In the genomic region with DNA sequence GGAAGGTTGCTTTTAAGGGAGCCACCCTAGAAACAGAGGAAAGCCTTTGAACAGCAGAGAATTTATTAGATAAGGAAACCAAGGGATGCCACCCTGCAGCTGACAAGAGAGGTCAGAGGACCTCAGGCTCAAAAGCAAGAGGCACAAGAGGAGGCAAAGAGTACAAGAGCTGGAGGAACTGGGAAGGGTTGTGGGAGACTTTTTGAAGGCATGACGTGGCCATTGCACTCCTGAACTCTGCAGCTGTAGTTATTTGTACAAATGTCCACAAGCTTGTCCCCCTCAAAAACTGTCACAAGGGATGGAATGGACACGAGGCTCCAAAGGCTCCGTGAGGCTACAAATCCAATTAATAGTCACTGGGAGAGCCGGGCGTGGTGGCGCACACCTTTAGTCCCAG, we compare ENCODE assay signal across 18 mouse cellular contexts. TPM values are rescaled to one million over a fixed set of nuclear protein-coding genes. Genes with fewer than 3 reads are reported as not detected.
DNase-seq lines count a peak whose midpoint lies in the region; ATAC-seq and TF ChIP-seq lines count a peak whose summit lies in the region.
"Had no signal": no experiment of that assay in that cellular context is flagged by ENCODE, and none has a peak within 500 bp of the region (broad histone marks: within the 10 kb centered on the region; RNA-seq: fewer than 3 reads in every experiment).

No protein-coding gene starts in this region.

- no peak for TF ChIP-seq POLR2A in heart, adult 2 months (IDR thresholded peaks at IDR 0.05; ENCODE audit: insufficient read depth, low read depth, low read length)

- H3K36me3 ChIP-seq in heart, adult 2 months (ENCODE audit: control insufficient read depth, insufficient read depth, low read length), result peaks cover 12% of the 10 kb centered on the region
- H3K36me3 ChIP-seq in kidney, postnatal 0 days (ENCODE audit: insufficient read depth, low read length), result no peaks in the 10 kb centered on the region
- H3K36me3 ChIP-seq: embryonic facial prominence, embryonic 10.5 days; heart, embryonic 10.5 days; heart, embryonic 15.5 days; hindbrain, embryonic 10.5 days had no signal

- no peak for ATAC-seq in kidney, postnatal 0 days (replicated peaks; ENCODE audit: low FRiP score, low read depth)

- peaks cover 18% of the 10 kb centered on the region for H3K4me1 ChIP-seq in heart, adult 2 months (ENCODE audit: control insufficient read depth, insufficient read depth, low read length)
- no peaks in the 10 kb centered on the region for H3K4me1 ChIP-seq in kidney, postnatal 0 days (replicated peaks; ENCODE audit: insufficient read depth, low read length)

- H3K9ac ChIP-seq in heart, adult 2 months (ENCODE audit: low read depth, low read length), result no peak overlapping the region
- no peak overlapping the region for H3K9ac ChIP-seq in kidney, postnatal 0 days (ENCODE audit: low read depth, low read length)
- H3K9ac ChIP-seq: heart, embryonic 15.5 days; hindbrain, embryonic 14.5 days had no signal

- intact Hi-C loops in heart, adult 2 months (cut with DNase I), result loop anchor here (2.0 kb wide), 1 partner anchor 16 kb away; no protein-coding TSS in a partner anchor
- intact Hi-C loops in heart, postnatal 25 days (cut with DNase I), result no loop called here

- no peaks in the 10 kb centered on the region for H3K27me3 ChIP-seq in heart, adult 2 months (ENCODE audit: control insufficient read depth, insufficient read depth, low read length)
- no peaks in the 10 kb centered on the region for H3K27me3 ChIP-seq in kidney, postnatal 0 days (ENCODE audit: insufficient read depth, low read length)
- H3K27me3 ChIP-seq: heart, embryonic 15.5 days had no signal

- H3K27ac ChIP-seq in heart, adult 2 months, result peak overlapping the region; percentile 5; the same call in 1 of the 2 replicates
- no peak overlapping the region for H3K27ac ChIP-seq in kidney, postnatal 0 days
- H3K27ac ChIP-seq: embryonic facial prominence, embryonic 10.5 days; heart, embryonic 10.5 days; hindbrain, embryonic 10.5 days; hindbrain, embryonic 14.5 days had no signal

- no peak for TF ChIP-seq CTCF in heart, adult 2 months (IDR thresholded peaks at IDR 0.05)
- TF ChIP-seq CTCF in kidney, postnatal 0 days (IDR thresholded peaks at IDR 0.05; ENCODE audit: low read depth), result no peak

- no peaks in the 10 kb centered on the region for H3K9me3 ChIP-seq in kidney, postnatal 0 days (replicated peaks; ENCODE audit: low read length)
- H3K9me3 ChIP-seq: embryonic facial prominence, embryonic 10.5 days; heart, embryonic 10.5 days; heart, embryonic 15.5 days; hindbrain, embryonic 10.5 days had no signal

- no peak overlapping the region for H3K4me3 ChIP-seq in heart, adult 2 months
- no peak overlapping the region for H3K4me3 ChIP-seq in kidney, postnatal 0 days (replicated peaks; ENCODE audit: low read depth, low read length)
- H3K4me3 ChIP-seq: embryonic facial prominence, embryonic 10.5 days; heart, embryonic 10.5 days; heart, embryonic 15.5 days; hindbrain, embryonic 10.5 days had no signal

- H3K4me2 ChIP-seq in kidney, postnatal 0 days (ENCODE audit: low read length), result no peak overlapping the region
- H3K4me2 ChIP-seq: heart, embryonic 15.5 days; hindbrain, embryonic 14.5 days had no signal

- DNase-seq in heart, adult 2 months, result no peak
- no peak for DNase-seq in heart, postnatal 25 days (ENCODE audit: low spot score)
- peak; percentile 56 for DNase-seq in kidney, postnatal 0 days (ENCODE audit: low spot score)
- no peak for DNase-seq in kidney, adult 8-10 months
- DNase-seq in kidney, postnatal 14 days, result peak; percentile 49
- no peak for DNase-seq in liver
- DNase-seq: adrenal gland, adult 2 months; adrenal gland, postnatal 25 days; cerebellum, adult 2 months; cerebellum, postnatal 10 days; gastrocnemius, postnatal 14 days; heart, postnatal 14 days had no signal

- no peak for TF ChIP-seq EP300 in heart, adult 2 months (IDR thresholded peaks at IDR 0.05; ENCODE audit: insufficient read depth, low read depth, low read length)

- no peaks in the 10 kb centered on the region for H3K79me2 ChIP-seq in heart, adult 2 months (replicated peaks; ENCODE audit: control insufficient read depth, insufficient read depth, low read length)

- WGBS in heart, adult 2 months, result 87% methylated on average over 6 of the region's 6 CpGs
- 76% methylated on average over 6 of the region's 6 CpGs for WGBS in kidney, postnatal 0 days

RNA-seq across cellular contexts. Expression of a gene that starts 5.5 kb away (rescaled TPM):
- 1 to 10 TPM; 3.1 to 5.0 TPM for total RNA-seq in heart, adult 2 months (2021)
- 4.5 and 7.9 TPM in 2 replicates for polyA plus RNA-seq in heart, adult 2 months (2012; rRNA removed)
- total RNA-seq in heart, postnatal 25 days (2021), result 1 to 10 TPM; 2.8 to 3.5 TPM
- 0.13 and 0.15 TPM in 2 replicates for polyA plus RNA-seq in kidney, postnatal 0 days (2015; fragmentation: Nextera tagmentation; extraction: Ambion mirVana)
- total RNA-seq: granulocyte monocyte progenitor cell, adult 5-6 weeks had no signal

Comparison
In these comparisons a context has a peak if more than half of its experiments do, and no peak if none do; other contexts are left out.
1. DNase-seq: peak in kidney, postnatal 0 days (single experiment) and kidney, postnatal 14 days (single experiment); none in heart, adult 2 months (0 of 2), heart, postnatal 25 days (single experiment), kidney, adult 8-10 months (0 of 2) and liver (single experiment).